Comparison of ENCODE assay signal across 12 mouse cellular contexts in the genomic region with DNA sequence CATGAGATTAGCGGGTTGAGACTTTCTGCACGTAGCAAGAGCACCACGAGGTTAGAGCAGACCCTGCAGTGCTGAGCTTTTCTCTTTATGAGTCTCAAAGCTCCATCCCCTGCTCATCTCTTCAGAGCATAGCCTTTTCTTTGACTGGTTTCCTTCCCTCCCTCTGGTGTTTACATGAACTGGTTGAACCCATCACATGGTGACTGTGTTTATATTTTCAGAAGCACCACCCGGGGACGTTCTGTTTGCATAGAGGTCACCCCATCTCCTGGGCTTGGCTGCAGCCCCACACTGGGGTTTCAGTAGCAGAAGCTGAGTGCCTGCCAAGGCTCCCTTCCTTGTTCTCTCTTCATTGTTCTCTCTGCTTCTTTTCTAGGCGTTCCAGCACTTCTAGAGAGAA. TPM values are rescaled to one million over a fixed set of nuclear protein-coding genes. Genes with fewer than 3 reads are reported as not detected.
DNase-seq lines count a peak whose midpoint lies in the region; ATAC-seq and TF ChIP-seq lines count a peak whose summit lies in the region.
"Had no signal": no experiment of that assay in that cellular context is flagged by ENCODE, and none has a peak within 500 bp of the region (broad histone marks: within the 10 kb centered on the region; RNA-seq: fewer than 3 reads in every experiment).

No protein-coding gene starts in this region.

- no peak for TF ChIP-seq CTCF in midbrain, postnatal 0 days (IDR thresholded peaks at IDR 0.05)

- peak; percentile 22 for DNase-seq in midbrain, postnatal 0 days (ENCODE audit: low spot score)
- DNase-seq in midbrain, embryonic 11.5 days (ENCODE audit: low spot score, missing footprints), result no peak
- peak; percentile 62 for DNase-seq in lung, postnatal 36 days
- no peak for DNase-seq in spleen, adult 12 weeks (ENCODE audit: low spot score)
- DNase-seq in adrenal gland, postnatal 25 days, result no peak
- DNase-seq: cerebellum, adult 18-20 months had no signal

- H3K36me3 ChIP-seq in midbrain, postnatal 0 days (ENCODE audit: insufficient read depth, low read length), result no peaks in the 10 kb centered on the region
- no peaks in the 10 kb centered on the region for H3K36me3 ChIP-seq in midbrain, embryonic 11.5 days (ENCODE audit: control insufficient read depth, insufficient read depth, low read length)
- no peaks in the 10 kb centered on the region for H3K36me3 ChIP-seq in heart, embryonic 15.5 days
- H3K36me3 ChIP-seq in kidney, embryonic 14.5 days (ENCODE audit: control insufficient read depth, insufficient read depth, low read length), result no peaks in the 10 kb centered on the region
- no peaks in the 10 kb centered on the region for H3K36me3 ChIP-seq in neural tube, embryonic 15.5 days
- H3K36me3 ChIP-seq: forebrain, embryonic 12.5 days; liver, embryonic 15.5 days; neural tube, embryonic 13.5 days had no signal

- no peaks in the 10 kb centered on the region for H3K4me1 ChIP-seq in midbrain, postnatal 0 days (ENCODE audit: insufficient read depth, low read length)
- H3K4me1 ChIP-seq in midbrain, embryonic 11.5 days (ENCODE audit: control insufficient read depth, insufficient read depth, low read length), result no peaks in the 10 kb centered on the region
- peaks cover 4% of the 10 kb centered on the region; the same call in 1 of the 2 replicates for H3K4me1 ChIP-seq in heart, embryonic 15.5 days (replicated peaks)
- no peaks in the 10 kb centered on the region for H3K4me1 ChIP-seq in kidney, embryonic 14.5 days (ENCODE audit: control insufficient read depth, insufficient read depth, low read length)
- H3K4me1 ChIP-seq in neural tube, embryonic 15.5 days, result no peaks in the 10 kb centered on the region
- H3K4me1 ChIP-seq: forebrain, embryonic 12.5 days; liver, embryonic 15.5 days; neural tube, embryonic 13.5 days had no signal

- no peak overlapping the region for H3K9ac ChIP-seq in midbrain, postnatal 0 days (replicated peaks; ENCODE audit: low read length, poor library complexity, severe bottlenecking)
- no peak overlapping the region for H3K9ac ChIP-seq in midbrain, embryonic 11.5 days (ENCODE audit: low read length)
- no peak overlapping the region for H3K9ac ChIP-seq in heart, embryonic 15.5 days
- H3K9ac ChIP-seq in kidney, embryonic 14.5 days (ENCODE audit: low read depth, low read length), result no peak overlapping the region
- no peak overlapping the region for H3K9ac ChIP-seq in neural tube, embryonic 15.5 days (replicated peaks)
- H3K9ac ChIP-seq: forebrain, embryonic 12.5 days; liver, embryonic 15.5 days; neural tube, embryonic 13.5 days had no signal

- no peaks in the 10 kb centered on the region for H3K27me3 ChIP-seq in midbrain, postnatal 0 days (ENCODE audit: insufficient read depth, low read length)
- H3K27me3 ChIP-seq in midbrain, embryonic 11.5 days (ENCODE audit: control insufficient read depth, insufficient read depth, low read length), result no peaks in the 10 kb centered on the region
- no peaks in the 10 kb centered on the region for H3K27me3 ChIP-seq in heart, embryonic 15.5 days
- no peaks in the 10 kb centered on the region for H3K27me3 ChIP-seq in kidney, embryonic 14.5 days (ENCODE audit: control insufficient read depth, insufficient read depth, low read length)
- H3K27me3 ChIP-seq in neural tube, embryonic 15.5 days (replicated peaks), result no peaks in the 10 kb centered on the region
- H3K27me3 ChIP-seq: forebrain, embryonic 12.5 days; liver, embryonic 15.5 days; neural tube, embryonic 13.5 days had no signal

- H3K27ac ChIP-seq in midbrain, postnatal 0 days (ENCODE audit: low read depth, low read length), result no peak overlapping the region
- no peak overlapping the region for H3K27ac ChIP-seq in midbrain, embryonic 11.5 days (ENCODE audit: low read depth, low read length)
- no peak overlapping the region for H3K27ac ChIP-seq in heart, embryonic 15.5 days
- H3K27ac ChIP-seq in kidney, embryonic 14.5 days (ENCODE audit: low read depth, low read length), result no peak overlapping the region
- no peak overlapping the region for H3K27ac ChIP-seq in neural tube, embryonic 15.5 days (replicated peaks)
- H3K27ac ChIP-seq: forebrain, embryonic 12.5 days; liver, embryonic 15.5 days; neural tube, embryonic 13.5 days had no signal

- no peak overlapping the region for H3K4me3 ChIP-seq in midbrain, postnatal 0 days (ENCODE audit: low read depth, low read length)
- H3K4me3 ChIP-seq in midbrain, embryonic 11.5 days (ENCODE audit: low read depth, low read length), result no peak overlapping the region
- no peak overlapping the region for H3K4me3 ChIP-seq in heart, embryonic 15.5 days
- H3K4me3 ChIP-seq in kidney, embryonic 14.5 days (ENCODE audit: low read length), result no peak overlapping the region
- H3K4me3 ChIP-seq in neural tube, embryonic 15.5 days (replicated peaks), result no peak overlapping the region
- H3K4me3 ChIP-seq: forebrain, embryonic 12.5 days; liver, embryonic 15.5 days; neural tube, embryonic 13.5 days had no signal

- 73% methylated on average over 6 of the region's 6 CpGs for WGBS in midbrain, postnatal 0 days
- 75% methylated on average over 6 of the region's 6 CpGs for WGBS in midbrain, embryonic 11.5 days
- WGBS in heart, embryonic 15.5 days, result 37% methylated on average over 6 of the region's 6 CpGs
- 38% methylated on average over 6 of the region's 6 CpGs for WGBS in kidney, embryonic 14.5 days
- 68% methylated on average over 6 of the region's 6 CpGs for WGBS in neural tube, embryonic 15.5 days

- no peaks in the 10 kb centered on the region for H3K9me3 ChIP-seq in midbrain, postnatal 0 days (ENCODE audit: low read length)
- no peaks in the 10 kb centered on the region for H3K9me3 ChIP-seq in midbrain, embryonic 11.5 days (ENCODE audit: control insufficient read depth, low read length)
- no peaks in the 10 kb centered on the region for H3K9me3 ChIP-seq in heart, embryonic 15.5 days (replicated peaks)
- H3K9me3 ChIP-seq in kidney, embryonic 14.5 days (ENCODE audit: control insufficient read depth, low read length), result no peaks in the 10 kb centered on the region
- no peaks in the 10 kb centered on the region for H3K9me3 ChIP-seq in neural tube, embryonic 15.5 days (replicated peaks)
- H3K9me3 ChIP-seq: forebrain, embryonic 12.5 days; liver, embryonic 15.5 days; neural tube, embryonic 13.5 days had no signal

- no peak for ATAC-seq in midbrain, postnatal 0 days (ENCODE audit: low FRiP score)
- ATAC-seq in midbrain, embryonic 11.5 days (ENCODE audit: low FRiP score), result no peak
- ATAC-seq in heart, embryonic 15.5 days (replicated peaks; ENCODE audit: insufficient number of reproducible peaks, insufficient read depth, low FRiP score, low read depth), result peak; percentile 50; the same call in 1 of the 2 replicates
- 0 out of 2 replicates have a peak, but pooled peaks have one; percentile 43 for ATAC-seq in kidney, embryonic 14.5 days (ENCODE audit: low FRiP score, low TSS enrichment)
- no peak for ATAC-seq in neural tube, embryonic 15.5 days (ENCODE audit: low FRiP score)

- no peak overlapping the region for H3K4me2 ChIP-seq in midbrain, postnatal 0 days (ENCODE audit: low read depth, low read length, poor library complexity, severe bottlenecking)
- no peak overlapping the region for H3K4me2 ChIP-seq in midbrain, embryonic 11.5 days
- H3K4me2 ChIP-seq in heart, embryonic 15.5 days, result no peak overlapping the region
- no peak overlapping the region for H3K4me2 ChIP-seq in kidney, embryonic 14.5 days (replicated peaks; ENCODE audit: low read depth, low read length)
- H3K4me2 ChIP-seq in neural tube, embryonic 15.5 days, result no peak overlapping the region
- H3K4me2 ChIP-seq: forebrain, embryonic 12.5 days; liver, embryonic 15.5 days; neural tube, embryonic 13.5 days had no signal

RNA-seq across cellular contexts. Expression of a gene that starts 40.1 kb away (rescaled TPM):
- 109 and 127 TPM in 2 replicates for total RNA-seq in midbrain, postnatal 0 days (2014; rRNA removed)
- 42.8 and 47.4 TPM in 2 replicates for polyA plus RNA-seq in midbrain, postnatal 0 days (2015; fragmentation: Nextera tagmentation; extraction: Ambion mirVana)
- 23.2 and 24.6 TPM in 2 replicates for polyA plus RNA-seq in midbrain, embryonic 11.5 days (2014; fragmentation: Nextera tagmentation; extraction: Ambion mirVana)
- polyA plus RNA-seq in heart, embryonic 15.5 days (2015; fragmentation: Nextera tagmentation; extraction: Ambion mirVana), result 79.0 and 101 TPM in 2 replicates
- polyA plus RNA-seq in kidney, embryonic 14.5 days (2014; fragmentation: Nextera tagmentation; extraction: Ambion mirVana), result 56.4 and 61.4 TPM in 2 replicates
- polyA plus RNA-seq in neural tube, embryonic 15.5 days (2015; fragmentation: Nextera tagmentation; extraction: Ambion mirVana), result 90.8 and 102 TPM in 2 replicates
- total RNA-seq in adrenal gland, postnatal 25 days (2021), result 49.9 and 57.5 TPM in 2 replicates

Comparison
In these comparisons a context has a peak if more than half of its experiments do, and no peak if none do; other contexts are left out.
1. DNase-seq: peak in midbrain, postnatal 0 days (single experiment) and lung, postnatal 36 days (single experiment); none in midbrain, embryonic 11.5 days (single experiment), spleen, adult 12 weeks (single experiment) and adrenal gland, postnatal 25 days (single experiment).
2. ATAC-seq: peak in heart, embryonic 15.5 days (single experiment) and kidney, embryonic 14.5 days (single experiment); none in midbrain, postnatal 0 days (single experiment), midbrain, embryonic 11.5 days (single experiment) and neural tube, embryonic 15.5 days (single experiment).